Mouse (Mus musculus) cerebellum, adult 2 months (tissue): ENCODE measurements around the gene Stard10.

Experiments
- CTCF ChIP-seq: fragments of 200-500 bp; IDR thresholded peaks from 2 replicates; pipeline ENCODE4 v1.5.1; 2011; ENCODE audit warnings: low read depth, mild to moderate bottlenecking, control low read depth, low read length, moderate library complexity, borderline replicate concordance; ENCODE audit not compliant: insufficient read depth
- POLR2A ChIP-seq: fragments of 200-500 bp; IDR thresholded peaks from 2 replicates; pipeline ENCODE4 v1.6.1; 2011; ENCODE audit warnings: low read length, control low read depth, borderline replicate concordance; ENCODE audit not compliant: insufficient read depth

- TF ChIP-seq CTCF (no peak), POLR2A (no peak)
Observed at GRCm38 (mm10) chr7:101336686-101337085, 19.8 kb downstream of the Stard10 start.
